Mouse (Mus musculus) embryonic facial prominence, embryonic 11.5 days (tissue): ENCODE measurements around the gene Mapk1ip1l. TPM values are rescaled to one million over a fixed set of nuclear protein-coding genes. Genes with fewer than 3 reads are reported as not detected.
A peak's percentile ranks its signal among the peaks of the same experiment; 100 is the strongest.

ENCODE experiments used
- ATAC-seq: fragments of 200-750 bp; cut with Nextera tagmentation; replicated peaks from 2 replicates; pipeline ENCODE4 v1.8.0; 2017; ENCODE audit warnings: low read depth; ENCODE audit not compliant: insufficient number of reproducible peaks, low FRiP score, low TSS enrichment
- DNase-seq: peaks from one replicate; pipeline ENCODE4 v3.0.0-alpha.2; 2015; ENCODE audit warnings: low spot score
- H3K27ac ChIP-seq: fragments of 300-500 bp; sonication (generic); replicated peaks from 2 replicates; pipeline ENCODE4 v1.5.1; 2014; ENCODE audit warnings: mild to moderate bottlenecking, low read depth, low read length, control low read depth
- H3K27me3 ChIP-seq: fragments of 300-500 bp; sonication (generic); 2 replicates; pipeline ENCODE4 v1.6.1; 2014; ENCODE audit warnings: mild to moderate bottlenecking, low read length, moderate library complexity, mixed read lengths; ENCODE audit not compliant: control insufficient read depth, insufficient read depth
- H3K36me3 ChIP-seq: fragments of 300-500 bp; sonication (generic); replicated peaks from 2 replicates; pipeline ENCODE4 v1.6.1; 2014; ENCODE audit warnings: low read depth, mild to moderate bottlenecking, low read length, moderate library complexity, mixed read lengths; ENCODE audit not compliant: control insufficient read depth, insufficient read depth
- H3K4me1 ChIP-seq: fragments of 300-500 bp; sonication (generic); 2 replicates; pipeline ENCODE4 v1.6.1; 2014; ENCODE audit warnings: low read length, mixed read lengths; ENCODE audit not compliant: control insufficient read depth, insufficient read depth
- H3K4me2 ChIP-seq: fragments of 300-500 bp; sonication (generic); 2 replicates; pipeline ENCODE4 v1.6.1; 2014; ENCODE audit warnings: low read depth, mild to moderate bottlenecking, control low read depth, low read length, moderate library complexity
- H3K4me3 ChIP-seq: fragments of 300-500 bp; sonication (generic); 2 replicates; pipeline ENCODE4 v1.5.1; 2014; ENCODE audit warnings: low read depth, low read length, control low read depth
- H3K9ac ChIP-seq: fragments of 300-500 bp; sonication (generic); replicated peaks from 2 replicates; pipeline ENCODE4 v1.6.1; 2014; ENCODE audit warnings: mild to moderate bottlenecking, control low read depth, low read length
- H3K9me3 ChIP-seq: fragments of 300-500 bp; sonication (generic); replicated peaks from 2 replicates; pipeline ENCODE4 v1.6.1; 2016; ENCODE audit warnings: mild to moderate bottlenecking, low read length, inconsistent platforms, mixed read lengths; ENCODE audit not compliant: control insufficient read depth
- WGBS: fragments of 180-500 bp; shearing (Covaris S2); extraction: QIAGEN DNeasy Blood & Tissue Kit; methylation state at CpG from one replicate; pipeline ENCODE4 v1.1.7; 2014; 5-methylcytosine and 5-hydroxymethylcytosine counted together
- polyA plus RNA-seq: library from polyadenylated mRNA; unstranded; fragments of >200 nt; fragmentation: Nextera tagmentation; extraction: Ambion mirVana; gene quantifications from 2 replicates; pipeline ENCODE4 v1.2.1, GENCODE M21; 2014

The Mapk1ip1l gene
- polyA plus RNA-seq, 1 experiment from 2014 or later: 104 TPM

GRCm38 (mm10) chr14:47367461-47367860 lies 69.4 kb downstream of the Mapk1ip1l start, which contains the start of gene Lgals3:
TSS of gene Lgals3 (plus strand) at chr14:47367751.
- WGBS: 40% methylated on average over 9 of the region's 9 CpGs
- Histone ChIP-seq H3K4me2 (no peak within 1 kb of the TSS), H3K27me3 (no peaks in the 10 kb centered on the region), H3K9me3 (no peaks in the 10 kb centered on the region), H3K4me3 (no peak within 1 kb of the TSS), H3K27ac (no peak within 1 kb of the TSS), H3K4me1 (no peaks in the 10 kb centered on the region), H3K9ac (no peak within 1 kb of the TSS), H3K36me3 (no peaks in the 10 kb centered on the region)
- DNase-seq (peak; percentile 69), ATAC-seq (peak; percentile 67; the same call in 1 of the 2 replicates)

- 89% methylated on average over 5 of the region's 5 CpGs for WGBS
- no peak for ATAC-seq
These were observed 71.7 kb downstream of the Mapk1ip1l start for GRCm38 (mm10) chr14:47369741-47370140.

GRCm38 (mm10) chr14:47370790-47371189 lies 72.7 kb downstream of the Mapk1ip1l start:
- H3K36me3 ChIP-seq: no peaks in the 10 kb centered on the region
- peaks cover 11% of the 10 kb centered on the region for H3K27me3 ChIP-seq
- H3K9me3 ChIP-seq: no peaks in the 10 kb centered on the region
- no peak overlapping the region for H3K9ac ChIP-seq
- ATAC-seq (no peak), DNase-seq (no peak)
- H3K27ac ChIP-seq: no peak overlapping the region
- H3K4me2 ChIP-seq: no peak overlapping the region
- H3K4me1 ChIP-seq: 0 out of 2 replicates have a peak, but pooled peaks cover 2% of the 10 kb centered on the region
- H3K4me3 ChIP-seq: no peak overlapping the region
- 87% methylated on average over 3 of the region's 3 CpGs for WGBS

More at GRCm38 (mm10) chr14:47369741-47370140, 71.7 kb downstream of the Mapk1ip1l start:
- 0 out of 2 replicates have a peak, but pooled peaks cover 2% of the 10 kb centered on the region for H3K4me1 ChIP-seq
- no peaks in the 10 kb centered on the region for H3K9me3 ChIP-seq
- no peak overlapping the region for H3K9ac ChIP-seq
- H3K27ac ChIP-seq: no peak overlapping the region
- no peak overlapping the region for H3K4me2 ChIP-seq
- H3K27me3 ChIP-seq: peaks cover 11% of the 10 kb centered on the region
- no peak overlapping the region for H3K4me3 ChIP-seq
- no peak for DNase-seq
- H3K36me3 ChIP-seq: no peaks in the 10 kb centered on the region

GRCm38 (mm10) chr14:47371689-47372088 lies 73.6 kb downstream of the Mapk1ip1l start:
- H3K9me3 ChIP-seq: no peaks in the 10 kb centered on the region
- 61% methylated on average over 6 of the region's 6 CpGs for WGBS
- 0 out of 2 replicates have a peak, but pooled peaks cover 2% of the 10 kb centered on the region for H3K4me1 ChIP-seq
- H3K36me3 ChIP-seq: no peaks in the 10 kb centered on the region
- peaks cover 11% of the 10 kb centered on the region for H3K27me3 ChIP-seq
- no peak overlapping the region for H3K9ac ChIP-seq
- H3K4me3 ChIP-seq: no peak overlapping the region
- DNase-seq: no peak
- no peak overlapping the region for H3K27ac ChIP-seq
- ATAC-seq: no peak
- H3K4me2 ChIP-seq: no peak overlapping the region

Other genes starting within 250 kb of the Mapk1ip1l start
- gene Gch1, start 108.9 kb upstream of the Mapk1ip1l start, polyA plus RNA-seq: 1.7 and 2.5 TPM in 2 replicates
- 52.5 and 52.8 TPM in 2 replicates for gene Wdhd1, start 21.4 kb upstream of the Mapk1ip1l start, polyA plus RNA-seq
- gene Socs4, start 21.3 kb upstream of the Mapk1ip1l start, polyA plus RNA-seq: 5.7 and 7.8 TPM in 2 replicates
- 1.5 and 1.7 TPM in 2 replicates for gene Lgals3, start 69.5 kb downstream of the Mapk1ip1l start, polyA plus RNA-seq
- 65.2 and 76.5 TPM in 2 replicates for gene Dlgap5, start 120.1 kb downstream of the Mapk1ip1l start, polyA plus RNA-seq
- gene Fbxo34, start 152.2 kb downstream of the Mapk1ip1l start, polyA plus RNA-seq: 22.8 and 24.9 TPM in 2 replicates